Mouse (Mus musculus) bone marrow, adult 2 months (tissue): ENCODE results near the gene Fam129a. TPM values are rescaled to one million over a fixed set of nuclear protein-coding genes. Genes with fewer than 3 reads are reported as not detected.

Experiments
- H3K27ac ChIP-seq: fragments of 200-500 bp; 2 replicates; pipeline ENCODE4 v1.5.1; 2012; ENCODE audit warnings: low read depth, mild to moderate bottlenecking, control low read depth, inconsistent platforms, low read length; ENCODE audit not compliant: control insufficient read depth, poor library complexity, insufficient read depth
- H3K4me1 ChIP-seq: fragments of 200-500 bp; 2 replicates; pipeline ENCODE4 v1.6.1; 2011; ENCODE audit warnings: low read length; ENCODE audit not compliant: control insufficient read depth, insufficient read depth
- H3K4me3 ChIP-seq: fragments of 200-500 bp; replicated peaks from 2 replicates; pipeline ENCODE3; 2011; ENCODE audit warnings: mild to moderate bottlenecking, low read depth, low read length, control low read depth; ENCODE audit not compliant: control insufficient read depth
- CTCF ChIP-seq: fragments of 200-500 bp; IDR thresholded peaks from 2 replicates; pipeline ENCODE4 v1.5.1; 2011; ENCODE audit warnings: low read length, control low read depth; ENCODE audit not compliant: control insufficient read depth, insufficient read depth
- POLR2A ChIP-seq: fragments of 200-500 bp; IDR thresholded peaks from 2 replicates; pipeline ENCODE4 v1.6.1; 2011; ENCODE audit warnings: low read depth, mild to moderate bottlenecking, control low read depth, low read length, borderline replicate concordance; ENCODE audit not compliant: control insufficient read depth
- WGBS: fragments of 180-500 bp; shearing (Covaris S2); methylation state at CpG from one replicate; pipeline ENCODE4 v1.1.7; 2018; 5-methylcytosine and 5-hydroxymethylcytosine counted together
- polyA plus RNA-seq: library from polyadenylated mRNA; stranded (reverse); fragments of >200 nt; gene quantifications from 2 replicates; pipeline ENCODE4 v1.2.4, GENCODE M21; 2011; ENCODE audit warnings: low replicate concordance; ENCODE audit not compliant: missing spikeins, insufficient read depth, insufficient read length

Gene Fam129a
- polyA plus RNA-seq, 1 experiment: 16.9 TPM

GRCm38 (mm10) chr1:151677185-151677809 is 106.3 kb downstream of the Fam129a start:
- TF ChIP-seq POLR2A: no peak
- no peak for TF ChIP-seq CTCF
- WGBS: 67% methylated on average over 3 of the region's 4 CpGs
- Histone ChIP-seq H3K4me1 (no peaks in the 10 kb centered on the region), H3K27ac (no peak overlapping the region), H3K4me3 (no peak overlapping the region)

- Histone ChIP-seq H3K4me1 (no peaks in the 10 kb centered on the region), H3K27ac (no peak overlapping the region), H3K4me3 (no peak overlapping the region)
- TF ChIP-seq CTCF (no peak), POLR2A (no peak)
- WGBS: 82% methylated on average over 4 of the region's 4 CpGs
Observed at GRCm38 (mm10) chr1:151677975-151678374, 107.0 kb downstream of the Fam129a start.

GRCm38 (mm10) chr1:151679153-151679552 is 108.2 kb downstream of the Fam129a start:
- Histone ChIP-seq H3K4me3 (no peak overlapping the region), H3K27ac (no peak overlapping the region), H3K4me1 (no peaks in the 10 kb centered on the region)
- TF ChIP-seq CTCF: no peak
- 88% methylated on average over 7 of the region's 7 CpGs for WGBS

GRCm38 (mm10) chr1:151679883-151680613 is 109.1 kb downstream of the Fam129a start:
- TF ChIP-seq POLR2A: no peak
- TF ChIP-seq CTCF: no peak
- H3K4me3 ChIP-seq: no peak overlapping the region
- H3K4me1 ChIP-seq: no peaks in the 10 kb centered on the region
- WGBS: 89% methylated on average over 4 of the region's 4 CpGs
- H3K27ac ChIP-seq: no peak overlapping the region

- WGBS: 85% methylated on average over 3 of the region's 3 CpGs
- no peak overlapping the region for H3K4me3 ChIP-seq
- TF ChIP-seq POLR2A (no peak), CTCF (no peak)
- no peak overlapping the region for H3K27ac ChIP-seq
- no peaks in the 10 kb centered on the region for H3K4me1 ChIP-seq
Observed at GRCm38 (mm10) chr1:151680971-151681370, 110.0 kb downstream of the Fam129a start.

GRCm38 (mm10) chr1:151682896-151683295 is 111.9 kb downstream of the Fam129a start:
- H3K4me1 ChIP-seq: no peaks in the 10 kb centered on the region

GRCm38 (mm10) chr1:151684451-151684892 is 113.5 kb downstream of the Fam129a start:
- Histone ChIP-seq H3K4me1 (peaks cover 5% of the 10 kb centered on the region; the same call in 1 of the 2 replicates), H3K4me3 (no peak overlapping the region), H3K27ac (no peak overlapping the region)
- TF ChIP-seq POLR2A (no peak), CTCF (no peak)
- WGBS: 78% methylated on average over 7 of the region's 7 CpGs

More at GRCm38 (mm10) chr1:151682896-151683295, 111.9 kb downstream of the Fam129a start:
- Histone ChIP-seq H3K27ac (no peak overlapping the region), H3K4me3 (no peak overlapping the region)
- TF ChIP-seq CTCF (no peak), POLR2A (no peak)
- WGBS: 17% methylated on average over 6 of the region's 6 CpGs

GRCm38 (mm10) chr1:151684978-151685377 is 114.0 kb downstream of the Fam129a start:
- H3K4me3 ChIP-seq: no peak overlapping the region
- no peak overlapping the region for H3K27ac ChIP-seq
- WGBS: 65% methylated on average over 5 of the region's 5 CpGs
- TF ChIP-seq CTCF (no peak), POLR2A (no peak)
- H3K4me1 ChIP-seq: peaks cover 6% of the 10 kb centered on the region; the same call in 1 of the 2 replicates
